Mouse (Mus musculus): ENCODE measurements around the gene Ube2i.

Ube2i gene

DNA sequence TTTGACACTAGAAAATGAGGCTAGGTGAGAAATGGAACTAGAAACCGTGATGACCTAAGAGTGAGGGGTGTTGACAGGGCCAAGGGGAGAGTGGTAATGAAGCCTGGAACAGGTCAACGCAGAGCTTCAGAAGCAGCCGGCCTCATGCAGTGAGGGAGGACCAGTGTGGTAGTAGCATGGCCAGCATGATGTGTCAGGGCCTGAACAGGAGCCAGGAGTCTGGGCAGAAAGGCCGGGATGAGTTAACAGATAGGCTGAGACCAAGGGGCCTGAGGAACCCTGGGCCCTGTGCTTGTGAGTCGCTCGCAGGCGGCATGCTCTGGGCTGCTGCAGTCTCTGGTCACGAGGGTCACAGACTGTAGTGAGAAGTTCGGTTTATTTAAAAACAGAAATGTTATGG is 55.5 kb downstream of the Ube2i start:
- no peak for DNase-seq (ENCODE audit: low read depth, low spot score)

- no peak for DNase-seq (ENCODE audit: low read depth, low spot score)
Measured at GRCm38 (mm10) chr17:25215431-25215830, 59.0 kb downstream of the Ube2i start.
